Mouse (Mus musculus) midbrain, embryonic 16.5 days (tissue): ENCODE data around the gene Id2. TPM values are rescaled to one million over a fixed set of nuclear protein-coding genes. Genes with fewer than 3 reads are reported as not detected.

Experiments
- ATAC-seq: fragments of 200-750 bp; cut with Nextera tagmentation; 2 replicates; pipeline ENCODE4 v1.8.0; 2017; ENCODE audit warnings: moderate TSS enrichment
- H3K27ac ChIP-seq: fragments of 300-500 bp; sonication (generic); 2 replicates; pipeline ENCODE4 v1.5.1; 2014; ENCODE audit warnings: mild to moderate bottlenecking, low read length, mixed read lengths
- H3K27me3 ChIP-seq: fragments of 300-500 bp; sonication (generic); 2 replicates; pipeline ENCODE4 v1.6.1; 2014; ENCODE audit warnings: low read depth, low read length, mixed read lengths; ENCODE audit not compliant: control insufficient read depth, insufficient read depth
- H3K36me3 ChIP-seq: fragments of 300-500 bp; sonication (generic); 2 replicates; pipeline ENCODE4 v1.6.1; 2014; ENCODE audit warnings: mild to moderate bottlenecking, low read length, moderate library complexity, mixed read lengths; ENCODE audit not compliant: control insufficient read depth, insufficient read depth
- H3K4me1 ChIP-seq: fragments of 300-500 bp; sonication (generic); 2 replicates; pipeline ENCODE4 v1.6.1; 2014; ENCODE audit warnings: mild to moderate bottlenecking, low read length, mixed read lengths; ENCODE audit not compliant: control insufficient read depth, insufficient read depth
- H3K4me2 ChIP-seq: fragments of 300-500 bp; sonication (generic); 2 replicates; pipeline ENCODE4 v1.6.1; 2014; ENCODE audit warnings: mild to moderate bottlenecking, low read length, mixed read lengths
- H3K4me3 ChIP-seq: fragments of 300-500 bp; sonication (generic); 2 replicates; pipeline ENCODE4 v1.5.1; 2014; ENCODE audit warnings: low read depth, mild to moderate bottlenecking, low read length, moderate library complexity, mixed read lengths
- H3K9ac ChIP-seq: fragments of 300-500 bp; sonication (generic); 2 replicates; pipeline ENCODE4 v1.6.1; 2014; ENCODE audit warnings: low read depth, low read length, mixed read lengths
- H3K9me3 ChIP-seq: fragments of 300-500 bp; sonication (generic); replicated peaks from 2 replicates; pipeline ENCODE4 v1.6.1; 2014; ENCODE audit warnings: mild to moderate bottlenecking, low read length, mixed read lengths; ENCODE audit not compliant: control insufficient read depth, poor library complexity, severe bottlenecking
- WGBS: fragments of 180-500 bp; shearing (Covaris S2); extraction: QIAGEN DNeasy Blood & Tissue Kit; methylation state at CpG from one replicate; pipeline ENCODE4 v1.1.7; 2014; 5-methylcytosine and 5-hydroxymethylcytosine counted together
- polyA plus RNA-seq: library from polyadenylated mRNA; unstranded; fragments of >200 nt; fragmentation: Nextera tagmentation; extraction: Ambion mirVana; gene quantifications from 2 replicates; pipeline ENCODE4 v1.2.1, GENCODE M21; 2015

Gene Id2
- polyA plus RNA-seq, result 140 and 176 TPM in 2 replicates

- Histone ChIP-seq H3K4me3 (peak within 1 kb of the TSS; percentile 55), H3K27ac (peak within 1 kb of the TSS; percentile 87), H3K4me2 (peak within 1 kb of the TSS; percentile 98), H3K27me3 (no peaks in the 10 kb centered on the region), H3K9me3 (no peaks in the 10 kb centered on the region), H3K36me3 (no peaks in the 10 kb centered on the region), H3K9ac (peak within 1 kb of the TSS; percentile 65), H3K4me1 (peaks cover 54% of the 10 kb centered on the region)
- ATAC-seq, result no peak
- 5% methylated on average over 1 of the region's 1 CpGs for WGBS
Measured at GRCm38 (mm10) chr12:25097052-25097209, at the start of gene Id2. TSS of gene Id2 (minus strand) at chr12:25097140.

GRCm38 (mm10) chr12:25145344-25145698, 48.4 kb upstream of the Id2 start:
- 51% methylated on average over 3 of the region's 3 CpGs for WGBS
- no peak for ATAC-seq
- H3K9ac ChIP-seq, result no peak overlapping the region
- H3K4me1 ChIP-seq, result no peaks in the 10 kb centered on the region
- H3K36me3 ChIP-seq, result no peaks in the 10 kb centered on the region
- no peak overlapping the region for H3K4me2 ChIP-seq
- no peaks in the 10 kb centered on the region for H3K9me3 ChIP-seq
- no peaks in the 10 kb centered on the region for H3K27me3 ChIP-seq
- H3K4me3 ChIP-seq, result no peak overlapping the region
- H3K27ac ChIP-seq, result no peak overlapping the region

- no peak overlapping the region for H3K27ac ChIP-seq
- ATAC-seq, result no peak
- WGBS, result 81% methylated on average over 5 of the region's 5 CpGs
Measured at GRCm38 (mm10) chr12:25144591-25145343, 47.8 kb upstream of the Id2 start.

GRCm38 (mm10) chr12:25143492-25143891, 46.6 kb upstream of the Id2 start:
- ATAC-seq, result no peak
- H3K4me1 ChIP-seq, result no peaks in the 10 kb centered on the region
- H3K9ac ChIP-seq, result no peak overlapping the region
- WGBS, result 64% methylated on average over 2 of the region's 2 CpGs
- no peak overlapping the region for H3K4me3 ChIP-seq
- H3K36me3 ChIP-seq, result no peaks in the 10 kb centered on the region
- H3K27ac ChIP-seq, result no peak overlapping the region
- H3K9me3 ChIP-seq, result no peaks in the 10 kb centered on the region
- no peaks in the 10 kb centered on the region for H3K27me3 ChIP-seq
- no peak overlapping the region for H3K4me2 ChIP-seq

More at GRCm38 (mm10) chr12:25144591-25145343, 47.8 kb upstream of the Id2 start:
- no peaks in the 10 kb centered on the region for H3K4me1 ChIP-seq
- no peak overlapping the region for H3K9ac ChIP-seq
- H3K4me3 ChIP-seq, result no peak overlapping the region
- no peak overlapping the region for H3K4me2 ChIP-seq
- H3K36me3 ChIP-seq, result no peaks in the 10 kb centered on the region
- no peaks in the 10 kb centered on the region for H3K27me3 ChIP-seq
- no peaks in the 10 kb centered on the region for H3K9me3 ChIP-seq

DNA sequence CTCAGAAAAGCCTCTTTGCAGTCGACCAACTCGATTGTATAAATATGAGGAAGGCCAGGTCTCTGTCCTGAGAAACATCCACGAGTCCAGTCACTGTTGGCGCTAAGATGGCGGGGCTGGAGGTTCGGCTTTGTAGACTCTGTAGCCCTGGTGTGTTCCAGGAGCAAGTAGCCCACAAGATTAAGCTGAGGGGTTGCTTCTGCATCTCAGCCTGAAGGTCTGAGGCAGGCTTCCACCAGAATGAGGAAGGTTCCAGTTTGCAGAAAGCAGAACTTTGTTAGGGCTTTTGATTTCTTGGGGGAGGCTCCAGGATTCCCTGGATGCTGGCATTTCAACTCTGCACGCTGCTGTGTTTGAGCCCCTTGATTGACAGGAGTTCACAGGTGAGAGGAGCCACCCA, 45.3 kb upstream of the Id2 start:
- Histone ChIP-seq H3K36me3 (no peaks in the 10 kb centered on the region), H3K27me3 (no peaks in the 10 kb centered on the region), H3K27ac (no peak overlapping the region), H3K4me3 (no peak overlapping the region), H3K9me3 (no peaks in the 10 kb centered on the region), H3K4me2 (no peak overlapping the region), H3K4me1 (no peaks in the 10 kb centered on the region), H3K9ac (no peak overlapping the region)
- ATAC-seq, result no peak
- 79% methylated on average over 7 of the region's 7 CpGs for WGBS

DNA sequence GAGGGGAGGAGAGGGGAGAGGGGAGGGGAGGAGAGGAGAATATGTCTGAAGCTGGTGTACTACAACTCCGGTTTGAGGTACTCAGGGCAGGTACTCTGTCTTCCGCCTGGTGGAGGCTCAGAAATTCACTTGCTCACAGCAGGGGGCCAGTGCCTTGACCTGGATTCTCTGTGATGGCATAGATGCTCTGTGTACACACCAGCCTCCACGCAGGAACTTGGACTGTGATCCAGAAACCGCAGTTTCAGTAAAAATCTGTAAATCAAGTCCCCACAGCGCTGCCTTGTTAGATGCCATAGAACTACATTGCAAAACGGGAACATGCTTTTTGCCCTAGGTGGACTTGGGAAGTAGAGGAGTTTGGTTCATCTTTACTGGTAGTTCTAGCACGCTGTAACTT, 44.4 kb upstream of the Id2 start:
- ATAC-seq, result no peak
- no peaks in the 10 kb centered on the region for H3K36me3 ChIP-seq
- no peak overlapping the region for H3K4me3 ChIP-seq
- 77% methylated on average over 7 of the region's 7 CpGs for WGBS
- H3K4me2 ChIP-seq, result no peak overlapping the region
- H3K27ac ChIP-seq, result no peak overlapping the region
- H3K4me1 ChIP-seq, result no peaks in the 10 kb centered on the region
- no peaks in the 10 kb centered on the region for H3K27me3 ChIP-seq
- no peak overlapping the region for H3K9ac ChIP-seq
- H3K9me3 ChIP-seq, result no peaks in the 10 kb centered on the region

DNA sequence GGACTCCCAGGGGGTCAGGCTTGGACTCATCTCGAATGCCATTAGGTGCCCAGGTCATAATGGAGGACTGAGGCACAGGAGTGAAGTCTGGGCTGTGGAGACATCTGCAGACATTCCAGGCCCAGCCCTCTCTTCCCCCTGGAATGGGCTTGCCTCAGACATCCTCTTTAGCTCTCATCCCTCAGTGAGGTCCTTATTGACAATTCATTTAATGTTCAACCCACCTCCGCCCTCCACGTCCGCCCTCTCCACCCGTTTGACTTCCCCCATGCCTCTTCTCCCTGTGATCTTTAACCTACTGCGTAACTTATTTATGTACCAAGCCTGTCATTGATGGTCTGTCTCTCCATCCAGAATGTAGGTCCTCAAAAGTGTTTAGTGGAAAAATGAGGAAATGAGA, 43.2 kb upstream of the Id2 start:
- Histone ChIP-seq H3K27me3 (no peaks in the 10 kb centered on the region), H3K9ac (no peak overlapping the region), H3K9me3 (no peaks in the 10 kb centered on the region), H3K36me3 (no peaks in the 10 kb centered on the region), H3K4me3 (no peak overlapping the region), H3K4me1 (no peaks in the 10 kb centered on the region), H3K4me2 (no peak overlapping the region), H3K27ac (no peak overlapping the region)
- no peak for ATAC-seq
- WGBS, result 88% methylated on average over 6 of the region's 6 CpGs

DNA sequence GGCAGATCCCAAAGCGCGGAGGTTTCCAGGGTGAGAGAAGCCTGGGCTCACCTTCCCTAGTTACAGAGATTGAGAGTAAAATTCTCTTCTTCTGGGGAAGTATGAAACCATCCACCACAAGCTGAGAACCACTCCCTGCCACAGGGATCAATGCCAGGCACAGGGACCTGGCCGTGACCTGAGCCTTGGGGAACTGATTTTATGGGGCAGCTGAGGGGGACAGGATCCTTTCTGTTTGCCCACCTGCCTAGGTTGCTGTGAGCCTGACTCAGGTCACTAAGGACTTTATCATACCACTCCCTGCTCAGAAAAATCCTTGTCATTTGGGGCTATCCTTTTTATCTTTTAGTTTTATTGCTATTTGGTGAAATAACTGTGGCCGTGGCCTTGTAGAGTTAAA, 41.7 kb upstream of the Id2 start:
- WGBS, result 96% methylated on average over 4 of the region's 4 CpGs

GRCm38 (mm10) chr12:25132046-25132445, 35.1 kb upstream of the Id2 start:
- Histone ChIP-seq H3K27me3 (no peaks in the 10 kb centered on the region), H3K4me3 (no peak overlapping the region), H3K27ac (no peak overlapping the region), H3K4me1 (no peaks in the 10 kb centered on the region), H3K36me3 (no peaks in the 10 kb centered on the region), H3K9me3 (no peaks in the 10 kb centered on the region), H3K4me2 (no peak overlapping the region), H3K9ac (no peak overlapping the region)
- no peak for ATAC-seq
- WGBS, result 93% methylated on average over 12 of the region's 12 CpGs

More for the DNA sequence above, 41.7 kb upstream of the Id2 start:
- Histone ChIP-seq H3K27me3 (no peaks in the 10 kb centered on the region), H3K9ac (no peak overlapping the region), H3K4me1 (no peaks in the 10 kb centered on the region), H3K4me3 (no peak overlapping the region), H3K4me2 (no peak overlapping the region), H3K9me3 (no peaks in the 10 kb centered on the region), H3K27ac (no peak overlapping the region), H3K36me3 (no peaks in the 10 kb centered on the region)
- ATAC-seq, result no peak
